Mouse (Mus musculus) limb, embryonic 10.5 days (tissue): ENCODE data around the gene Slc22a22. TPM values are rescaled to one million over a fixed set of nuclear protein-coding genes. Genes with fewer than 3 reads are reported as not detected.
A peak's percentile ranks its signal among the peaks of the same experiment; 100 is the strongest.

Source experiments
- DNase-seq: peaks from one replicate; pipeline ENCODE4 v3.0.0-alpha.2; 2017; ENCODE audit warnings: low spot score
- H3K27ac ChIP-seq: fragments of 300-500 bp; sonication (generic); 2 replicates; pipeline ENCODE4 v1.5.1; 2016; ENCODE audit warnings: mild to moderate bottlenecking
- H3K27me3 ChIP-seq: fragments of 300-500 bp; sonication (generic); 2 replicates; pipeline ENCODE4 v1.6.1; 2016; ENCODE audit warnings: low read depth, mild to moderate bottlenecking; ENCODE audit not compliant: poor library complexity, severe bottlenecking
- H3K36me3 ChIP-seq: fragments of 300-500 bp; sonication (generic); 2 replicates; pipeline ENCODE4 v1.6.1; 2016; ENCODE audit warnings: mild to moderate bottlenecking, moderate library complexity
- H3K4me1 ChIP-seq: fragments of 300-500 bp; sonication (generic); 2 replicates; pipeline ENCODE4 v1.6.1; 2016
- H3K4me3 ChIP-seq: fragments of 300-500 bp; sonication (generic); 2 replicates; pipeline ENCODE4 v1.5.1; 2016; ENCODE audit warnings: mild to moderate bottlenecking, moderate library complexity
- H3K9me3 ChIP-seq: fragments of 300-500 bp; sonication (generic); replicated peaks from 2 replicates; pipeline ENCODE4 v1.6.1; 2016; ENCODE audit warnings: mild to moderate bottlenecking
- WGBS: fragments of 180-500 bp; shearing (Covaris S2); methylation state at CpG from one replicate; pipeline ENCODE4 v1.1.7; 2016; 5-methylcytosine and 5-hydroxymethylcytosine counted together
- polyA plus RNA-seq: library from polyadenylated mRNA; unstranded; fragments of >200 nt; fragmentation: Nextera tagmentation; extraction: Ambion mirVana; gene quantifications from 2 replicates; pipeline ENCODE4 v1.2.1, GENCODE M21; 2016

The Slc22a22 gene
- polyA plus RNA-seq = not detected in 2 replicates

GRCm38 (mm10) chr15:57477525-57477924 is at the start of gene Slc22a22:
Gene Slc22a22, minus strand, starts transcription at chr15:57477625.
- H3K4me3 ChIP-seq = no peak within 1 kb of the TSS
- no peaks in the 10 kb centered on the region for H3K4me1 ChIP-seq
- no peaks in the 10 kb centered on the region for H3K27me3 ChIP-seq
- H3K36me3 ChIP-seq = no peaks in the 10 kb centered on the region
- no peaks in the 10 kb centered on the region for H3K9me3 ChIP-seq
- DNase-seq = no peak
- 87% methylated on average over 2 of the region's 2 CpGs for WGBS
- no peak within 1 kb of the TSS for H3K27ac ChIP-seq

- Histone ChIP-seq H3K4me1 (peaks cover 37% of the 10 kb centered on the region), H3K4me3 (no peak overlapping the region), H3K27me3 (no peaks in the 10 kb centered on the region), H3K27ac (peak overlapping the region; percentile 68), H3K36me3 (no peaks in the 10 kb centered on the region), H3K9me3 (no peaks in the 10 kb centered on the region)
- 40% methylated on average over 10 of the region's 10 CpGs for WGBS
- peak; percentile 52 for DNase-seq
These were observed 46.3 kb upstream of the Slc22a22 start for GRCm38 (mm10) chr15:57523510-57524298.

GRCm38 (mm10) chr15:57522160-57522559 is 44.7 kb upstream of the Slc22a22 start:
- Histone ChIP-seq H3K27ac (no peak overlapping the region), H3K4me1 (peaks cover 37% of the 10 kb centered on the region), H3K9me3 (no peaks in the 10 kb centered on the region), H3K4me3 (no peak overlapping the region), H3K36me3 (no peaks in the 10 kb centered on the region), H3K27me3 (no peaks in the 10 kb centered on the region)
- DNase-seq = no peak
- WGBS = 72% methylated on average over 1 of the region's 1 CpGs

- 35% methylated on average over 21 of the region's 21 CpGs for WGBS
- Histone ChIP-seq H3K4me3 (no peak overlapping the region), H3K9me3 (no peaks in the 10 kb centered on the region), H3K4me1 (peaks cover 15% of the 10 kb centered on the region), H3K27me3 (no peaks in the 10 kb centered on the region), H3K36me3 (no peaks in the 10 kb centered on the region), H3K27ac (peak overlapping the region; percentile 61; the same call in 1 of the 2 replicates)
- DNase-seq = peak; percentile 48
These were observed 32.1 kb upstream of the Slc22a22 start for GRCm38 (mm10) chr15:57509185-57510172.

- no peak overlapping the region for H3K4me3 ChIP-seq
- no peaks in the 10 kb centered on the region for H3K9me3 ChIP-seq
- DNase-seq = peak; percentile 89
- 0 out of 2 replicates have a peak overlapping the region, but pooled peaks have one; percentile 61 for H3K27ac ChIP-seq
- no peaks in the 10 kb centered on the region for H3K27me3 ChIP-seq
- peaks cover 15% of the 10 kb centered on the region for H3K4me1 ChIP-seq
- 58% methylated on average over 11 of the region's 11 CpGs for WGBS
- H3K36me3 ChIP-seq = no peaks in the 10 kb centered on the region
These were observed 31.1 kb upstream of the Slc22a22 start for GRCm38 (mm10) chr15:57508242-57509184.

- Histone ChIP-seq H3K4me3 (no peak overlapping the region), H3K9me3 (no peaks in the 10 kb centered on the region), H3K27ac (0 out of 2 replicates have a peak overlapping the region, but pooled peaks have one; percentile 9), H3K36me3 (no peaks in the 10 kb centered on the region), H3K27me3 (no peaks in the 10 kb centered on the region), H3K4me1 (peaks cover 7% of the 10 kb centered on the region)
- no peak for DNase-seq
- 57% methylated on average over 9 of the region's 9 CpGs for WGBS
These were observed 26.8 kb upstream of the Slc22a22 start for GRCm38 (mm10) chr15:57504126-57504705.

GRCm38 (mm10) chr15:57503656-57504055 is 26.2 kb upstream of the Slc22a22 start:
- H3K27ac ChIP-seq = no peak overlapping the region
- DNase-seq = no peak
- H3K4me1 ChIP-seq = peaks cover 1% of the 10 kb centered on the region; the same call in 1 of the 2 replicates
- H3K36me3 ChIP-seq = no peaks in the 10 kb centered on the region
- no peak overlapping the region for H3K4me3 ChIP-seq
- no peaks in the 10 kb centered on the region for H3K9me3 ChIP-seq
- H3K27me3 ChIP-seq = no peaks in the 10 kb centered on the region
- 95% methylated on average over 3 of the region's 3 CpGs for WGBS

GRCm38 (mm10) chr15:57501559-57501958 is 24.1 kb upstream of the Slc22a22 start:
- DNase-seq = no peak
- Histone ChIP-seq H3K27me3 (no peaks in the 10 kb centered on the region), H3K4me1 (no peaks in the 10 kb centered on the region; the same call in 1 of the 2 replicates), H3K27ac (no peak overlapping the region), H3K4me3 (no peak overlapping the region), H3K36me3 (no peaks in the 10 kb centered on the region), H3K9me3 (no peaks in the 10 kb centered on the region)

- no peaks in the 10 kb centered on the region for H3K4me1 ChIP-seq
- WGBS = 95% methylated on average over 2 of the region's 2 CpGs
- H3K27ac ChIP-seq = no peak overlapping the region
- H3K4me3 ChIP-seq = no peak overlapping the region
- H3K9me3 ChIP-seq = no peaks in the 10 kb centered on the region
- no peaks in the 10 kb centered on the region for H3K27me3 ChIP-seq
- H3K36me3 ChIP-seq = no peaks in the 10 kb centered on the region
- no peak for DNase-seq
These were observed 18.7 kb upstream of the Slc22a22 start for GRCm38 (mm10) chr15:57496106-57496505.

GRCm38 (mm10) chr15:57482509-57482908 is 5.1 kb upstream of the Slc22a22 start:
- no peak for DNase-seq
- Histone ChIP-seq H3K4me1 (no peaks in the 10 kb centered on the region), H3K36me3 (no peaks in the 10 kb centered on the region), H3K4me3 (no peak overlapping the region), H3K27me3 (no peaks in the 10 kb centered on the region), H3K9me3 (no peaks in the 10 kb centered on the region), H3K27ac (no peak overlapping the region)
- 66% methylated on average over 2 of the region's 2 CpGs for WGBS

GRCm38 (mm10) chr15:57471648-57472047 is 5.8 kb downstream of the Slc22a22 start:
- DNase-seq = no peak
- no peaks in the 10 kb centered on the region for H3K9me3 ChIP-seq
- no peak overlapping the region for H3K4me3 ChIP-seq
- peaks cover 5% of the 10 kb centered on the region; the same call in 1 of the 2 replicates for H3K4me1 ChIP-seq
- WGBS = 60% methylated on average over 3 of the region's 3 CpGs
- no peaks in the 10 kb centered on the region for H3K27me3 ChIP-seq
- no peaks in the 10 kb centered on the region for H3K36me3 ChIP-seq
- no peak overlapping the region for H3K27ac ChIP-seq

GRCm38 (mm10) chr15:57465996-57466395 is 11.4 kb downstream of the Slc22a22 start:
- Histone ChIP-seq H3K4me1 (no peaks in the 10 kb centered on the region), H3K27me3 (no peaks in the 10 kb centered on the region), H3K36me3 (no peaks in the 10 kb centered on the region), H3K27ac (no peak overlapping the region), H3K9me3 (no peaks in the 10 kb centered on the region), H3K4me3 (no peak overlapping the region)
- no peak for DNase-seq
